Mouse (Mus musculus) common myeloid progenitor, adult 5-6 weeks (primary cell): ENCODE measurements around the gene Sdk2. TPM values are rescaled to one million over a fixed set of nuclear protein-coding genes. Genes with fewer than 3 reads are reported as not detected.

Experiments used
- ATAC-seq: replicated peaks from 2 replicates; pipeline ENCODE4 v1.8.0; 2016; ENCODE audit warnings: low read depth, mild to moderate bottlenecking, moderate TSS enrichment, inconsistent platforms; ENCODE audit not compliant: poor library complexity, severe bottlenecking
- total RNA-seq: library from RNA; stranded (forward); fragments of 200-1000, 187-1606 nt; gene quantifications from 2 replicates; pipeline ENCODE4 v1.2.3, GENCODE M21; 2017

Gene Sdk2
- 0.24 TPM in 1 of 2 replicates, not detected in the other for total RNA-seq

GRCm38 (mm10) chr11:114066951-114067762 lies at the start of gene Sdk2:
Gene Sdk2, minus strand, starts transcription at chr11:114067046.
- no peak for ATAC-seq

GRCm38 (mm10) chr11:114115077-114115476 lies 48.2 kb upstream of the Sdk2 start:
- no peak for ATAC-seq

GRCm38 (mm10) chr11:114114674-114115073 lies 47.8 kb upstream of the Sdk2 start:
- ATAC-seq, result no peak

GRCm38 (mm10) chr11:114110851-114111250 lies 44.0 kb upstream of the Sdk2 start:
- ATAC-seq, result no peak

- ATAC-seq, result no peak
Observed at GRCm38 (mm10) chr11:114093636-114094035, 26.8 kb upstream of the Sdk2 start.

- no peak for ATAC-seq
Observed at GRCm38 (mm10) chr11:114093175-114093574, 26.3 kb upstream of the Sdk2 start.

GRCm38 (mm10) chr11:114080606-114081005 lies 13.8 kb upstream of the Sdk2 start:
- no peak for ATAC-seq

- ATAC-seq, result no peak
Observed at GRCm38 (mm10) chr11:114072644-114073043, 5.8 kb upstream of the Sdk2 start.

GRCm38 (mm10) chr11:114071998-114072397 lies 5.2 kb upstream of the Sdk2 start:
- ATAC-seq, result 0 out of 2 replicates have a peak, but pooled peaks have one; percentile 42

- no peak for ATAC-seq
Observed at GRCm38 (mm10) chr11:114070881-114071280, 4.0 kb upstream of the Sdk2 start.

GRCm38 (mm10) chr11:114070131-114070530 lies 3.3 kb upstream of the Sdk2 start:
- no peak for ATAC-seq

- peak; percentile 71 for ATAC-seq
Observed at GRCm38 (mm10) chr11:114068390-114068789, 1.5 kb upstream of the Sdk2 start.

GRCm38 (mm10) chr11:114066098-114066950 lies 522 bp downstream of the Sdk2 start:
- no peak for ATAC-seq

- no peak for ATAC-seq
Observed at GRCm38 (mm10) chr11:114065596-114065995, 1.2 kb downstream of the Sdk2 start.

- ATAC-seq, result no peak
Observed at GRCm38 (mm10) chr11:114064871-114065388, 1.9 kb downstream of the Sdk2 start.

GRCm38 (mm10) chr11:114061946-114062345 lies 4.9 kb downstream of the Sdk2 start:
- no peak for ATAC-seq

GRCm38 (mm10) chr11:114061265-114061664 lies 5.6 kb downstream of the Sdk2 start:
- ATAC-seq, result no peak

- no peak for ATAC-seq
Observed at GRCm38 (mm10) chr11:114056351-114056750, 10.5 kb downstream of the Sdk2 start.

GRCm38 (mm10) chr11:114054581-114055315 lies 12.1 kb downstream of the Sdk2 start:
- ATAC-seq, result no peak

GRCm38 (mm10) chr11:114051361-114051760 lies 15.5 kb downstream of the Sdk2 start:
- no peak for ATAC-seq
